Mouse (Mus musculus): ENCODE measurements around the gene Eri3.

The Eri3 gene

GRCm38 (mm10) chr4:117577579-117577978, 27.4 kb downstream of the Eri3 start:
- no peak for DNase-seq (ENCODE audit: low spot score in 2 of 2)

- no peak for DNase-seq (ENCODE audit: low spot score in 2 of 2)
Observed at GRCm38 (mm10) chr4:117581626-117582025, 31.5 kb downstream of the Eri3 start.

DNA sequence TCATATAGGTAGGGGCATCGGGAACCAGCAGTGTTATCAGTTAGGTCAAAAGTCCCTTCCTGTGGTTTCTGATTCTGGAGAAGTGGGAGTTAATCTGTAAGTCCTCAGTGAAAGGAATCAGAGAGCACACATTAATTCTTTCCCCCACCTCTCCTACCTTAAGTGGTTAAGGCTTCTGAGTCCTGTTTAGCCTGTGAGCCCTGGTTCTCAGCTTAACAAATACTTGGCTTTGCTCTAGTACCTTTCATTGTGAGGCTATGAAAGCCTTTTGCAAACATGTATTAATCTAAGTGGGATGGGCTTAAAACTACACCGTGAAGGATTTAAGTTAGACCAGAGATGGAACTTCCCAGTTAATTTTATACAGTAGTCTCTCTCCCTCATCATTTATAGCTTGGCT, 35.8 kb downstream of the Eri3 start:
- no peak for DNase-seq (ENCODE audit: low spot score in 2 of 2)

DNA sequence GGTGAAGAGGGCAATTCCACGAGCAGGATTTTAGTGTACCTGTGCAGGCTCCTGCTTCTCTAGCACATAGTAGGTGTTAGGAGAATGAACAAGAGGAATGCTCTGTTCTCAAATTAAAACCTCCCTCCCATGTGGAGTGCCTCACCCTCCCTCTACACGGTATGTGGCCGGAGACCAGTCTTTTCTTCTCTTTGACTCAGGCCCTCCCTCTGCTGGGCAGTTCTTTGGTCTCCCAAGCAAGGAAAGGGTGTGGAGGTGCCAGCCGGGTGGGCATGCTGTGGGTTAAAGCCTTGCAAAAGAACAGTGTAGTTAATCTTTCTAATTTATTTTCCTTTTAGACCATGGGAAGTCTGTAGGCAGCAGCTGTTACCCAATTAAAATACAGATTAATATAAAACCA, 37.3 kb downstream of the Eri3 start:
- no peak for DNase-seq (ENCODE audit: low spot score in 2 of 2)

GRCm38 (mm10) chr4:117589081-117589660, 39.0 kb downstream of the Eri3 start:
- no peak for DNase-seq (ENCODE audit: low spot score in 2 of 2)

- no peak for DNase-seq (ENCODE audit: low spot score in 2 of 2)
Observed at GRCm38 (mm10) chr4:117590781-117591180, 40.6 kb downstream of the Eri3 start.

GRCm38 (mm10) chr4:117592206-117592605, 42.0 kb downstream of the Eri3 start:
- no peak for DNase-seq (ENCODE audit: low spot score in 2 of 2)

DNA sequence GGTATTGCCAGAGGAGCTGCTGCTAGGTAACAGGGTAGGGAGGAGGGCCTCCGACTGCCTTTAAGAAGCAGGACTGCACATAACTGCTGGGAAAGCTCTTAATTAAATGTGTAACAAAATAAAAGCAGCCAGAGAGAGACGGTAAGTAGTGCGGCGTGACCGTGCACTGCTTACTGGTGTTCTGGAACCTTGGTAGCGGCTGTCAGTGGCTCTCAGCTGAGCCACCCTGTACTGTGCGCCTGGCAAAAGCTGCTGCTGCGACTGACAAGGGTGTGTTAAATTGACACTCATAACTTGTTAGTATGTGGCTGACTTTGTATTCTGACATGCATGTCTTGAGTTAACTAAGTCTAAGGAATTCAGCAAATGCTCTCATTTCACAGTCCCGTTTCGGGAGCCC, 45.1 kb downstream of the Eri3 start:
- DNase-seq (ENCODE audit: low spot score in 2 of 2), result no peak

DNA sequence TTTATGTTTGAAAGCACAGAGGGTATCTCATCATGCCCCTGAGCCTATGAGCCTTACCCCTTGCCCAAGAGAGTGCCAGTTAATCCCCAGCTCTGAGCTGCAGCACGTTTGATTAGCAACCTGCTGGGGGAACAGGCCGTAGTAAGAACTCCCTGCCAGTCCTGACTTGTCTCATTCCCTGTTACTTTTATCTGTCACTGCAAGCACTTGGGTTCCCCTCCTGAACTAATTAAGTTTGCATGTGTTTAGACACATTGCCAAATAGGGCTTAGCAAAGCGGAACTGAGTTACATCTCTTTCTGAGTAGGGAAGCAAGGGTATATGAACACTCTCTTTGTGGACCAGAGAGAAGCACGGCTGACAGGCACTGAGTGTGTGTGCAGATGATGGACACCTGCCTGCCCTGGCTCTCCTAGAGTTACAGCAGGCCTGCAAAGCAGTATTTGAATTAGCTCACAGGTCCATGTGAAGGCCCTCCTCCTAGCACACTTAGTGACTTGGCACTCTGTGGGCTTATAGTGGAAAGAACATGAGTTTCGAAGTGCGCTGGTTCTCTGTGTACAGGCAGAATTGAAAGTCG, 49.9 kb downstream of the Eri3 start:
- no peak for DNase-seq (ENCODE audit: low spot score in 2 of 2)

GRCm38 (mm10) chr4:117601338-117601776, 51.2 kb downstream of the Eri3 start:
- DNase-seq (ENCODE audit: low spot score in 2 of 2), result no peak

- DNase-seq (ENCODE audit: low spot score in 2 of 2), result no peak
Observed at GRCm38 (mm10) chr4:117605099-117605953, 55.2 kb downstream of the Eri3 start.

DNA sequence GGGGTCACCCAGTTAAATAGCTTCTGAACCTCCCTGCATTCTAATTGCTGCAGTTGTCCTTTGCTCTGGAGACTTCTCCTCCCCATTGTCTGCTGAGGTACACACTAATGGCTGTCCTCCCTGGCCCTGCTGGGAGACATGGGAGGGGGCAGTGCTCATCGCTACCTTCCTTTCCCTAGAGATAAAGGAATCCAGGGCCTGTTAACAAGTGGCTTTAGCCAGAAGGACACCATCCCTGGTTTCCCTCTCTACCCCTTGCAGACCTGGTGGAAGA, 55.7 kb downstream of the Eri3 start:
- no peak for DNase-seq (ENCODE audit: low spot score in 2 of 2)

DNA sequence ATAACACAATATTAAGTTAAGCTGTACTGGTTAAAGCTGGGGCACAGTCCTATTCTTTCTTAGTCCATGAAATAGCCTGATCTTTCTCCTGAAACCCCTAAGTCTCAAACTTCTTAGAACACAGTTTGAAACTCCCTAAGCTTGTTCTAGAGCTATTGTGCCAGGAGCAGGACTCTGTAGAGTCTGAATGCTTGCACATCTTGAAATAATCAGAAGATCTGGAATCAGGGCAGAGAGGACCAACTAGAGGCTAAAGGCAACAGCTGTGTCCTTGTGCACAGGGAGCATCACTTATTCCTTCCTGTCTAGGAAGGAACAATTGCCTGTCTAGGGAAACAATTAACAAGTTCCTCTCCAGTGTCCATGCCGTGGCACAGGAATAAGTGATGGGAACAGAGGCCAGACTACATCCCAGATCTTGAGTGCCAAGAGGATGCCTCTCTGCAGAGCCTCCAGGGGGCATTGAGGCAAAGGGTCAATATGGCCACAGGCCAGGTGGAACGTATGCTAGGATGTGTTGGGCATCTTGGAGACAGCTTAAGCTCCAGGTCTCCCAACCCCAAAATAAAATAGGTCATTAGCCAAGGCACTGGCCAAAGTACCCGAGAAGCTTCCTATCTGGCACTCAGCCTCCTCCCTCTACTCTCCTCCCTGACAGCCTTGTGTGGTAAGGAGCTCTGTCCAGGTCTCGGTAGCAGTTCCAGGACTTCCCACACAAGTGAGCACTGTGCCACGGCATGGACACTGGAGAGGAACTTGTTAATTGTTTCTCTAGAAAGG, 56.9 kb downstream of the Eri3 start:
- DNase-seq (ENCODE audit: low spot score in 2 of 2), result no peak

- DNase-seq (ENCODE audit: low spot score in 2 of 2), result no peak
Observed at GRCm38 (mm10) chr4:117608265-117608664, 58.1 kb downstream of the Eri3 start.

DNA sequence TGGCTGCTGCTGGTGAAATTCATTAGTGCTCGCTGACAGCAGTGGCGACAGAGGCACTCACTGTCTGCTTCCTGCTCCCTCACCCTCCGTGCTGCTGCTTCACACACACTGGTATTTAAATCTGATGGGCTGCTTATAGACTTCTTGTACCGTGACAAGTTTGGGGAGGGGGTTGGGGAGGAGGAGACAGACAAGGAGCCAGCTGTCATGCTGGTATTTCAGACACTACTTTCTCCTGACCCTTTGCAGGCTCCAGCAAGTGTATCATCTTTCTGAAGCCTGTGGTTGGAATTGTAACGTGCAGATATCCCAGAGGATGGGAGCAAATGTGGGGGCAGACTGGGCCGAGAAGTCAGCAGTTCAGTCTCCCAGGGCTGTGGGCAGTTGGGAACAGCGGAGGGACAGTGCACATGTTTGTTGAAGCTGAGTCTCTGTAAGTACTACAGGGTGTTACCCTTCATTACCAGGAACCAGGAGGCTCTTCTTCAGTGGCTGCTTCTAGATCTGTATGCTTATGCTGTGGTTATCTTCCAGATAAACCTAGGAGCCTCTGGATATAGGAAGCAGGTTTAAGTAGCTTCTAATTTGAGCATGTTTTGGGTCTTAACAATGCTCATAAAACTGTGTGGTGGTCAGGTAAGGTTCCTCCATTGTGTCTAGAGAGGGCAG, 59.3 kb downstream of the Eri3 start:
- no peak for DNase-seq (ENCODE audit: low spot score in 2 of 2)

- DNase-seq (ENCODE audit: low spot score in 2 of 2), result no peak
Observed at GRCm38 (mm10) chr4:117611385-117611784, 61.2 kb downstream of the Eri3 start.

- no peak for DNase-seq (ENCODE audit: low spot score in 2 of 2)
Observed at GRCm38 (mm10) chr4:117611814-117612213, 61.6 kb downstream of the Eri3 start.

GRCm38 (mm10) chr4:117612713-117613112, 62.5 kb downstream of the Eri3 start:
- no peak for DNase-seq (ENCODE audit: low spot score in 2 of 2)

- no peak for DNase-seq (ENCODE audit: low spot score in 2 of 2)
Observed at GRCm38 (mm10) chr4:117613153-117613773, 63.1 kb downstream of the Eri3 start.

GRCm38 (mm10) chr4:117616600-117616999, 66.4 kb downstream of the Eri3 start:
- no peak for DNase-seq (ENCODE audit: low spot score in 2 of 2)

DNA sequence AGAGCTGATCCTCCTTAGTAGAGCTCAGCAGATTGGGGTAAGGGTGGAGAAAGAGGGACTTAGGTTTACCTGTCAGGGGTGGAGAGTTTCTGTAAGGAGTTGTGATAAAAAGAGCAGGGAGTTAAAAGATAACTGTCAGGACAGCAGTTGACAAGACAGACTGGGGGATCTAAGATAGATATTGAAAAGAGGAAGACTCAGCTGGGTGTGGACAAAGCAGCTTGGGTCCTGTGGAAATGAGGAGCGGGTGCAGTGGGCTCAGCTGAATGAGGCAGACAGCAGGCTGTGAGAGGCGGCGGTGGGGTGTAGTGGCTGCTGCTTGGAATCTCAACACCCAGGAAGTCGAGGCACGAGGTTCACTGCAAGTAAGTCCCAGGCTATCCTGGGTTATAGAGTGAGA, 72.1 kb downstream of the Eri3 start:
- DNase-seq (ENCODE audit: low spot score in 2 of 2), result no peak

Data from thymus, postnatal 10 days (tissue).